Mouse (Mus musculus) urinary bladder, postnatal 14 days (tissue): ENCODE results near the gene Cyyr1.
"Not testable (repeated sequence)": the region's sequence is repeated elsewhere in the genome, so short reads cannot be mapped to it uniquely, and the experiment has no call there.

Experiments used
- DNase-seq: peaks from one replicate; pipeline ENCODE4 v3.0.0; 2021; ENCODE audit warnings: low spot score

The Cyyr1 gene

DNA sequence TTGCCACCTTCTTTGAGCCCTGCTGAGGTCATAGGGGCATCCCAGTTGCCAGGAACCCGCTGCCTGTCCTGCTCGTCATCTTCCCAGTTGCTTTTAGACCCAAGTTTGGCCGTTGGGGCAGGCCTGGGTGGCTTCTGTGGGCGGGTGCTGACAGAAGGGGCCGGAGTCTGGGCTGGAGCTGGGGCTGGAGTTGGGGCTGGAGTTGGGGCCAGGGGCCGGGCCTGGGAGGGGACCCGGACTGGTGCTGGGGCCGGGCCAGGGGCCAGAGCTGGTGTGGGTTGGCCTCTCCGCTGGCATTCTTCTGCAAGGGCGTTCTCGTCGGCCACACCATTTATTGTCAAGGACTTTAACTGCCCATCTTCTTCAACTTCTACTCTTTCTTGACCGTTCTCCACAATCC lies at the start of gene Cyyr1:
TSS of gene Cyyr1 (minus strand) at position 101 of the 400 bp plus-strand sequence.
- not testable (repeated sequence) for DNase-seq

DNA sequence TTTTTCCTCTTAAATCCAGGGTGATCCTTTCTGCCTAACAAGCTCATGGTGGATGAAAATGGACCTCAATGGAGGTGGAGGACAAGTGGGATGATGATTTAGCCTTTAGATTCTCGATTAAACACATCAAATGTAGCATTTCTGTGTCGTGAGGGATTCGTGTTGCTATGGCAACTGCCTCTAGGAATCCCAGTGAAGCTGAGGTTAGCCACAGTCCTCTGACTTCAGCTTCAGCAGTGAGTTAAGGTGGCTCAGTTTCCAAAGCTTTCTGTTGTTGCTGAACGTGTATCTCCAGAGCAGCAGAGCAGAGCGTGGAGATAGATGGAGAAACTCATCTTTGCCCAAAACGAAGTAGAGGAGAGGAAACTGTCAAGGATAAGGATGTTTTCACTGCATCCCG lies 35.6 kb upstream of the Cyyr1 start:
- no peak for DNase-seq

DNA sequence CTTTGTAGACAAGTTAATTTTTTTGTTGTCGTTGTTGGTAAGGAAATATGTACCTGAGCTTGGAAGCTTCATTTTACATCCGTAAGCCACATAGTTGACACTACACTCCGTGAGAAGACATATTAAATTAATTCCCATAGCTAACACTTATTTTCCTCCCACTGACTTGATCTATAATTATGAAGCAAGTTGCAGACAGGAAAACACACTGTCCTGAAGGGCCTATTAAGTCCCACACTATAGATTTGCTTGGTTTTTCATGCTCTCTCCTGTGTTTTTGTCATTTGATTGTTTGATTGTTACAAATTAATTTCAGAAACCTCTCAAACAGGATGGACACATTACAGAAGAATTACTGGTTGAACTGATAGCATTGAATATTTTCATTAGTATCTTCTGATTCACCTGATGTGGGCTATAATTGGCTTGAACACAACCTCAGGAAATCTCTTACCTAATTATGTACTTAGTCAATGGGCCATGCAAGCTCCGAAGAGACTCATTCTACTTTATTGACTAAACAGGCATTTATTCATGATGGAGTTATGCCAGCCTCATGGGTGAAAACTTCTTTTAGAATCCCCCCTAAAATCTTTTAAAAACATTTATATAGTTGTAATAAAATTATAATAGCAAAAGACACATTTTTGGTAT lies 34.5 kb upstream of the Cyyr1 start:
- DNase-seq = no peak

DNA sequence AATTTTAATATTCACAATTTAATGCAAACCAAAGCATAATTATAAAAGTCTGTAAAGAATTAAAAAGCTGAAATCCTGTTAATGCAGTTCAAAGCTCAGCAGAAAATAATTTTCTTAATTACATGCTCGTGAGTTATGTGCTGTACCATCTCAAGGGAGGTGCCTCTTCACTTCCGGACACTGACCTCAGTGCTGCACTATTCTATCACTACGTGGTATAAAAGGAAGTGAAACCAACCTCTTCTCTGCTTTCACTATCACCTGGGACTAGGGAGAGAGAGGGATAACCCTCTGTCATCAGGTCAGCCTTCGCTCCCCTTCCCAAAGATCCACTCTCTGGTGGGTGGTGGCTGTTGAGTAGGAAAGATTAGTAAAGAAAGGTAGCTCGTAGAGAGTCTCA lies 13.3 kb upstream of the Cyyr1 start:
- DNase-seq = no peak

DNA sequence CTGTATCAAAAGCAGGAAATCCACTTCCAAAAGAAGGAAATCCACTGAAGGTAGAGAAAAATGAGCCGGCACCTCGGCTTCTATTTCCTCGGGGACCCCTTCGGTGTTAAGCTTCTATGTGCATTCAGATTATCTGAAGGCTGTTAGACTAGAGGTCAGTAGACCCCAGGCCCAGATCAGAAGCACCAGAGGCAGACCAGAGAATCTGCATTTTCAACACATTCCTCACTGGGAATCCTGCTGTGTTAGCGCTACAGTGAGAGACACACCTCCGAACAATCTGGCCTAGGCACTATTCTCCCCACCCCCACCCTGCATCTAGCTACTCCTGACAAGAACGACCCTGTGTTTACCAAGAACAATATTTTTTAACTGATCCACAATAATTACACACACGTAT lies 641 bp upstream of the Cyyr1 start:
- no peak for DNase-seq

DNA sequence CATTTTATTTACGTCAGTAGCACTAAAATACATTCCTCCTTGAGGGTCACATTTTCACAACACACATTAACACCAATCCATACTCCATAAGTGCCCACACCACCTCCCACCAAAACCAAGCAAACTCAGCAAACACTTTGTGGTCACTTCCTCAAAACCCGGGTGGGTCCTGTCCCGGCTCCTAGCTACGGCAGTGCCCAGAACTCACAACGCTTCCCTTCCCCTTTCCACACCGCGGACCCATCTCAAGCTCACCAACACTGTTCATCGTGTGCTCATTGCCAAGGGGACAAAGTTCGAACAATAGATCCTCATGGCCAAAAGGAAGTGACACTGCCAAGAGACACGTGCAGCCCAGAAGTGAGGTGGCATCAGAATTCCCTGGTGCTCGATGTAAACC lies 1.2 kb downstream of the Cyyr1 start:
- DNase-seq = not testable (repeated sequence)

DNA sequence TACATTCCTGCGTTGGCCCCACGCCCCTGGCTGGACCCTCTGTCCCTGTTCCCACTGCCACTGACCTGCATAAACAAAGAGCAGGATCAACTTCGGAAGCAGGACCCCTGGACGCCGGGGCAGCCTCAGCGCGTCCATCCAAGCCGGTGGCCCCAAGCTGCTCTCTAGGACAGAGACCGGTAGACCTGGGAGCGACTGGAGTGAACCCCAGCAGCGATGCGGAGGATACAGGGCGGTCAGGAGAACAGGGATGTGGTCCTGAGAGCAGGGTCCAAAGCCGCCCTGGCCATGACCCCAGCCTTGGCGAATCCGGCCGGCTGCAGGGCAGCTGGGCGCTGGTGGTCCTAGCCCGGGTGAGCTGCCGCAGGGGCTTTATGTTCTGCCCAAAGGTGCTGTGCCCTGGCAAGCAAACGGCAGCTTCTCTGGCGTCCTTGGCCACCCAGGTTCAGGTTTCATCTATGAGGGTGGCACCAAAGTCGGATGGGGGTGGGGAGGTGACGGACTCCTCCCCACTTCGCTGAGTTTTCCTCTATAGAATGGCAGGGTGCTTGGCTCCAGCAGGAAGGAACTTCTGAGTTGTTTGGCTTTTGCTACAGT lies 3.1 kb downstream of the Cyyr1 start:
- peak; percentile 5 for DNase-seq

DNA sequence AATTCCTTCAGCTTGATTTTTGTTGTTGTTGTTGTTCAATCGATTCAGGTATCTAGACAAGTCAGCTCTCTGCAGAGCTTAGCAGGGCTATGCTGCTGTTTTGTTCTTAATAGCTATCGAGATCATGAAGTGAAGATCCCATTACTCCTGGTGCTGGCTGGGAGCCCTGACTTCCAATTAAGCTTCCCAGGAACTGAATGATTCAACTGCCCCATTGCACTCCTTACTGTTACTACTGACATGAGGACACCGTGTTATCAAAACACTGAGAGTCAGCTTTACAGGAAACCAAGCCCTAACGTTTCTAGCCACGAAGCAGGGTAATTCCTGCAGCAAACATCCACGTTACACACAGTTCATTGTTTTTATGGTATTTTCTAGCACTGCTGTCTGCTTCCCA lies 6.7 kb downstream of the Cyyr1 start:
- no peak for DNase-seq

DNA sequence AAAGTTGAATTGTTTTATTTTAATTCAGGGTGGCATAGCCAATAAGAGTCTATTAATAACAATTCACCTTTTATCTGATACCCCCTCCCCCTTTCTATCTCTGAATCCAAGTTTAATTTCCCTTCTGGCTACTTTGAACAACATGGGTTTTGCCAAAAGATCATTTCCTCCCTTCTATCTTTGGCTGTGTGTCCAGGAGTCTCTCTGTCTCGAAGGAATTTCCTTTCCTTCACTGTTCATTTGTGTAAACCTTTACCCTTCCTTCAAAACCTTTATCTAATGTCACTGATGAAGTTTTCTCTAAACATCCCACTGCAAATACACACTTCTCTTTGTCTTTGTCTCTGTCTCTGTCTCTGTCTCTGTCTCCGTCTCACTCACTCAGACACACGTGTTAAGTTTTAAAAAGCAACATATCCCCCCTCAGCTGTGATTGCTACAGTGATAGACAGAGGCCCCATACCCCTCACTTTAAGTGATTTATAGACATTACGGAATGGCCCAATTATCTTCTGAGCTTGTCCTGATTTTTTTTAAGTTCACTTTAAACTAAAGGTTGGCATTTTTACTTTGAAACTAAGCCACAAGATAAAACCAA lies 11.4 kb downstream of the Cyyr1 start:
- no peak for DNase-seq

DNA sequence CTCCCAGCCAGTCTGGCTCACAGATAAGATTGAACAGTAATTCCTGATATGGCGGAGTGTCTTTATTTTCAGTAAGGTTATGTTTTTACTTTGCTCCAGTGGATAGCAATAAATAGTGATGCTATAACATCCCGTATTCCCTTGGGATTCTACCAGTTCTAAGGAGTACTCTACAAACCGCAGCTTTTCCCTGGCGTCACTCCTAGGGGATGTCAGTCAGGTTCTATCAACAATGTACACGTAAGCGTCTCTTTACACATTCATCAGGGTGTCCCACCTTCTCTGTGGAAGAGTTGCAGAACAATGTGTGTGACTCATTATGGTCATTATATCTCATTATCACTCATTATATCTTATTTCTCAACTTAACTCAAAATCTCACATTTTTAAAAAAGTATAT lies 12.2 kb downstream of the Cyyr1 start:
- DNase-seq = no peak

DNA sequence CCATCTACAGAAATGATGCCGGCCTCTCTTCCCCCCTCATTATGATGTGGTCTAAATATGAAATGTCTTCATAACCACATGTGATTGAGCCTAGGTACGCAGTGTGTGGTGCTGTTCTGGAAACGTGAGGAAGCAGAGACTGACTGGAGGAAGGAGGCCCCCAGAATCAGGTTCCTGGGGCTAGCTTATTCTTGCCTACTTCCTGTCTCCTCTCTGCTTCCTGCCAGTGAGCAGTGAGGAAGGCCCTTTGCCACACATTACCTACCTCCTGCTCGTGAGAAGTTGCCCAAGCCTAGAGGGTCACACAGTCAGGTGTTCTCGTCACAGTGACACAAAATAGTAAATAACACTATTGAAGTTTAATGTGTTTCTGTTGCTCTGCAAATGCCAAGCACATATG lies 14.8 kb downstream of the Cyyr1 start:
- DNase-seq = no peak

DNA sequence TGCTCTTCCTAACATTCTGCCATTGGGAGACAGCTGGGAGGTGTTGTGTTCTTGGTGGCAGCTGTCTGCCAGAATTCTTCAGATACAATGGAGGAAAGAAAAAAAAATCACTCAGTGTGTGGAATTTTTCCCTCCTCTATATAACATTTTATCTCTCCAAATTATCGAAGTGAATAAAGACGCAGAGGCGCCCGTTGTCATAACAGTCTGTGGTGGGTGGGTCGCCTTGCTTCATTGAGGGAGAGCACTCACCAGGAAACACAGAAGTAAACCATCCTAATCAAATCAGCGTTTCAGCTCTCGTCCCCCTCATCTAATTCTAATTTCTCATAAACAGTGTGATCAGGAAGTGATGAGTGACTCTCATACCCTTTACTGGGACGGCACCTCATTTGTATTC lies 17.1 kb downstream of the Cyyr1 start:
- no peak for DNase-seq

DNA sequence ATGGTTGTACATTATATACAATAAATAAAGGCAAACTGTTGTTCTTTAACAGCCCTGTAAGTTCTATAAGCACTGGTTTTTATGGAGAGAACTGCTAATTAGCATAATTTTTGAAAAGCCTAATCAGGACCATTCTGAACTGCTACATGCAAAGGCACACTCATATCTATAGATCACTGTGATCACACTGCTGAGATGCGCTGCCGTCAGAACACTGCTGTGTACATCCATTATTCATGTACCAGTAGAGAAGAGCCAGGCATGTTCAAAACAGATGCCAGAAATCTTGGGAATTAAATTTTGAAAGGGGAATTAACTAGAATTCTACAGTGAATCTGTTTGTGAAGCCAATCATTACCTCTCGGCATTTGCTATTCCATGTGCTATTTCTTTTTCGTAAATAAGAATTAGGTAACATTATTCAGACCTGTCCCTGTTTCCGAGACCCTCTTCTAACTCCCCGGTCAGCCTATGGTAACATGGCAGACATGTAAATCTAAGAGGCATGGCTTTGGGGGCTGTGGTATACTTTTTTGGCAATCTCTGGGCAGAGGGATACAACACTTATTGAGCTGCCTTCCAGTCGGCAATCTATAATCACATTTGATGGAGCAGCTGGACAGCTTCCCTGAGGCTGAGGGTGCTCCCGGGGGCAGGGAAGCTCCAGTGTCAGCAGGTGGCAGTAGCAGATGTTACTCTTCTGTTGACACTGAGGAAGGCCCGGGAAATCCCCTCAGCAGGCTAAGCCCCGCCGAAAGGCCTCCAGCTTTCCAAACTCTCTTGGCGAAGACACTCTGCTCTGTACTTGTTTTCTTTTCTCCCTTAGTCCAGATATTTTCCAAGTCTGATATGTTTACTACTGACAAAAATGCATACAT lies 25.2 kb downstream of the Cyyr1 start:
- no peak for DNase-seq

DNA sequence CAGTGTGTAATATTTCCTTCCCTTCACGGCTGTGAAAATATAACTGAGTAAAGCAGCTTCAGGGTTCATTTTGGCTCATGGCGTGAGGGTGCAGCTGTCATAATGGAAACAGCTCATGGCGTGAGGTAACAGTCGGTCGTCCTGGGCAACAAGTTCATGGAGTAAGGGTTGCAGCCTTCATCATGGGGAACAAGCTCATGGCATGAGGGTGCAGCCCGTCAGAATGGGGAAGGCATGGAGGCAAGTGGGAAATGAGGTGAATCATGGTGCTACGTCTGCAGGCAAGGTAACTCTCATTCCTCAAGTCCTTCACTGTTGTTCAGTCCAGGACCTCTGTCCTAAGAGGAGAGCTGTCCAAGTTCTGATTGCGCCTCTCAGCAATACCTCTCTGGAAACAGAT lies 28.6 kb downstream of the Cyyr1 start:
- no peak for DNase-seq

DNA sequence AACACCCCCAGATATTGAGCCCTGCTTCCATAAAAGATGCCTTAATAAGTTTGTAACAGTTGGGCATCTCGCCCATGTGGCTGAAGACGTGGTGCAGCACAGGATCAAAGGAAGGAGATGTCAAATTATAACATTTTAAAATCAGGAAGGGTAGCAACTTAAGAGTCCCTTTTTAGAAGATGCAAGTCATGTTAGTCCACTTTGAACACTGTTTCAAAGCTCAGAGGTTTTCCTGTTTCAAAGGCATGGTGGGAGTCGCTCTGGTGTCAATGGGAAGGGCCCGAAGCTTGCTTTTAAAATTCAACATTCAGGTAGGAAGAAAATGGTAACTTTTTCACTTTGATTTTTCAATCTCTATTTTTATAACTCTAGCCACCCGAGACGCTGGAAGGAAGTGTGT lies 45.9 kb downstream of the Cyyr1 start:
- DNase-seq = no peak

DNA sequence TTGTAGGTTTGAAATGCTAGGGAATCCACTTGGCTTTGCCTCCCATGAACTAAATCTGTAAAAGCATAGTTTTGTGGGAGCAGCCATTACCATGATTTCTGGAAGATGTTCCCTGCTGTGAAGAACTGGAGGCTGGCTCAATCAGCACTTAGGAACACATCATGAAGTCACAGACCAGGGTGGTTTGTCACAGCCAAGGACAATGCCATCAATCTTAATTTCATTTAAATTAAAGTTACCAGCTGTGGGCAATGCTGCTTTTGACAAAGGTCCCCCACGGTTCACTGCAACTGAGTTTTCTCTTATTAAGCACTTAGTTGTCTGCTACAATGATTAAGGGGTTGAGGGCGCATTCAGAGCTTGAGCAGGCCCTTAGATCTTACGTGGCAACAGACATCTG lies 48.1 kb downstream of the Cyyr1 start:
- DNase-seq = no peak

DNA sequence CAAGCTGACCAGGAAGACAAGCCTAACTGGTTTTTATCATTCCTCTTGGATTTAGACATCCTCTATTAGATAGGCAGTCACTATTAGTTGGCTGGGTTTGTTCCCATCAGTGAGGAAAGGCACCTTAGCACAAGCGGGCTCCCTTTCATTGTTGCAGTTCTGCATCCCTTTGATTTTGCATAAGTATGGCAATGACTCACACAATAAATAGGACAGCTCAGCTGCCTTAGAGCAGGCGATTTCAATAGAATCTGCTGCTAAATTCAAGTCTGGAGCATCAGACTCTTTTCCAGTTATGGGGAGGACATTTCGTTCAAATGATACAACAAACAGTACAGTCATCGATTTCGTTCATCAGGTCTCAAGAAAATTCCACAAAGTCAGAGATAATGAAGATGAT lies 49.8 kb downstream of the Cyyr1 start:
- DNase-seq = no peak

DNA sequence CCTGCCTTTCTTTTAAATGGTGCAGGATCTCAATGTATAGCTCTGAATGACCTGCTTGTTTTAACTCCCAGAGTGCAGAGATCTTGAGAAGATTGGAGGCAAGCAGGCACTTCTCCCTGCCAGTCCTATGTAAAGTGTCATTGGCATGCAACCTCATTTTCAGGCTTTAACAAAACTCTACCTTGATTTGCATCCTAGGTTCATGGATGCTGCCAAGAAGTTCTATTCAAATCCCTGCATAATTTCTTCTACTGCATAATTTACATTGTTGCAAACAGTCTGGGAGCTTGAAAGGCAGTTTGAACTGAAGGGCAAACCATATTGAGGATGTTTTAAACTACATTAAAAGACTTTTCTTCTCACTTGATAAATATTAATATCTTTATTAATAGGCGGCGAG lies 57.4 kb downstream of the Cyyr1 start:
- DNase-seq = no peak

DNA sequence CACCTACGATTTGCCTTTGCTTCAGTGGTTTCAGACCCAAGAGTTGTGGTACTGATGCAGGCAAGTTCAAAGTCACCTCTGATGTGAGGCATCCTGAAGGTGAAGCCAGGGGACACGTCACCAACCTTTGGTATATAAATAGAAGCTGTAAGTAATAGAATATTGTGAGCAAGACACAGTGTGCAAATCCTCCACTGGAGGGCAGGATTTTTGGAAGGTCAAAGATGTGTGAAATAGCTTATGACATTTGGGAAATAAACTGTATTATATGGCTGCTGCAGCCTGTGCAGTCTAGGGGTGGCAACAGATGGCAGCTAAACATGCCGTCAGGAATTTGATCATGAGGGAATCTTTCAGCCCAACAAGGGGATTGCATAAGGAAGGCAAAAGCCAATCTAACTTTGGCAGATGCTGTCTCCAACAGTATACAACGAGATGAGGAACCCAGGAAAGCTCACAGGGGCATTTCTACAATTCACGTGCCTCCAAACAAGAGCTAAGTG lies 65.0 kb downstream of the Cyyr1 start:
- DNase-seq = no peak

DNA sequence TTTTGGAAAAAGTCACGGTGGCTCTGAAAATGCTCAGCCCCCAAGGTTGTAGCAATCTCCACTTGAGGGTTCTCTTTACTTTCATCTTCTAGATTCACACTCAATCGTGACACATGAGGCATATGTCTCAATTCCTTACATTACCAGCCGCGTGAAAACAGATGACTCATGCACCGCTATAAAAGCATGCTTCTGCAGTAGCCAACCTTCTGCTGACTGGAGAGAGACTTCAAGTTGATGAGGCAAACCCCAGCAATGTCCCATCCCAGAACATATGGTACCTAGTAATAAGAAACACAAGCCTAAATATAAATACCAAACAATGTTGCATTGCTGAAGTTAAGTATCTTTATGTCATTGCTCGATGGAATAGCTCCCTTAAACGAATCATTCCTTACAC lies 65.9 kb downstream of the Cyyr1 start:
- no peak for DNase-seq

DNA sequence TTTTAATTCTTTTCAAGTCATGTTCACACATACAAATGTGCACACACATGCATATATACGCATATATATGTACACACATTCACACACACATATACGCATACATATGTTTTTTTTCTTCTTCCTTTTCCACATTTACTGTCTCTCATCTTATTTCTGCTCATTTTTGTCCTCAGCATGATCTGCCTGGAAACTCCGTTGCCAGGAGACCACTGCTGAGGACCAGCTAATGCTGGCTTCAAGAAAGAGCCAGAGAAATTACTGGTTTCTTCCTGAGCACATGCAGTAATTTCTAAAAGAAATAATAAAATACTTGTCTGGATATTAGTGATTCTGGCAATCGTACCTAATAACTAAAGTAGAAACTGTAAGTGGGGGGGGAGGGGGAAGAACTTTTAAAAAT lies 68.6 kb downstream of the Cyyr1 start:
- no peak for DNase-seq

DNA sequence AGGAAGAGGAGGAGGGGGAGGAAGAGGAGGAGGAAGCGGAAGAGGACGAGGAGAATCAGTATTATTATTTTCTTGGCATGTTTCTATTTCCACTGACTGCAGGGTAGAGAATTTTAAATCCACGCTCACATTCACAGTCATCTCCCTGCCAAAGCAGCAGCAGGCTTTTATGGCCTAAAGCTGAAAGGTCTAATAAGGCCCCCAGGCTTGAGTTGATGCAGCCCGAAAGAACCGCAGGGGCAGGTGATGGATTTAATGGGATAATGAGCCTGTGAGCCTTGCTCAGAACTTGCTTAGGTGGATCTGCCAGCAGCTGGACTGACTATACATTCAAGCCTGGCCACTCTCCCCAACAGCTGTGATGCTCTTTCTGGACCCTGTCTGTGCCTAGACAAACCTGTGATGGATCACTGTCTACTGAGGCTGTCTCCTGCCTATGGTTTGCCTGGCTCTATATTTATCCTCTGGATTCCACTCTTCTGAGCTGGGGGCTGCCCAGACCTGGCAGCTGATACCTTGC lies 78.6 kb downstream of the Cyyr1 start:
- DNase-seq = no peak

DNA sequence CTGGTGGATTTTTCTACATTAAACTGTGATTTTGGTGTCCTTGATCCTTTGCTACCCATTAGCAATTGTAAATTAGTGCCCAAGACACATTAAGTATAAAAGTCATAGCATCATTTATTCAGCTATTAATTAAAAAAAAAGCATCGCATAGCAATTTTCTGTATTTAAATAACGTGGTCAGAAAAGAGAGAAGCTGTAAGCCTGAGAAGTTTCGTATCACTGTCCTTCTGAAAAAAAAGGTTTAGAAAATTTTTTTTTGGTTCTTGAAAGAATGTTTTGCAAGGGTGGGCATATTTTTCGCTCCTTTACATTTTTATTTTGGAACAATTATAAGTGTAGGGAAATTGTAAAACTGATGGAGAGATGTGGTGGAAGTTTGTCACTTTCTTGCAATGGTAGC lies 83.1 kb downstream of the Cyyr1 start:
- DNase-seq = no peak
